Mouse (Mus musculus): ENCODE measurements around the gene Exoc6b. TPM values are rescaled to one million over a fixed set of nuclear protein-coding genes. Genes with fewer than 3 reads are reported as not detected.
A peak's percentile ranks its signal among the peaks of the same experiment; 100 is the strongest.

Exoc6b gene
- polyA plus RNA-seq, 1 experiment from 2014 or later: 31.2 TPM

GRCm38 (mm10) chr6:85074996-85075395, 5.7 kb upstream of the Exoc6b start:
- no peak overlapping the region for H3K9ac ChIP-seq (ENCODE audit: low read length)
- no peaks in the 10 kb centered on the region for H3K36me3 ChIP-seq (ENCODE audit: control insufficient read depth, insufficient read depth, low read length)
- no peak overlapping the region for H3K4me2 ChIP-seq (ENCODE audit: low read depth, low read length)
- H3K4me3 ChIP-seq (replicated peaks; ENCODE audit: low read length): no peak overlapping the region
- no peaks in the 10 kb centered on the region for H3K27me3 ChIP-seq (ENCODE audit: control insufficient read depth, insufficient read depth, low read length)
- H3K27ac ChIP-seq (ENCODE audit: low read length): peak overlapping the region; percentile 57; the same call in 1 of the 2 replicates
- no peaks in the 10 kb centered on the region for H3K4me1 ChIP-seq (ENCODE audit: control insufficient read depth, insufficient read depth, low read length)
- WGBS: 19% methylated on average over 2 of the region's 2 CpGs
- no peak for ATAC-seq (ENCODE audit: insufficient read depth, low FRiP score)
- H3K9me3 ChIP-seq (replicated peaks; ENCODE audit: control insufficient read depth, low read length): no peaks in the 10 kb centered on the region

GRCm38 (mm10) chr6:85068322-85069022, 841 bp downstream of the Exoc6b start:
- WGBS: 3% methylated on average over 17 of the region's 17 CpGs
- H3K4me1 ChIP-seq (ENCODE audit: control insufficient read depth, insufficient read depth, low read length): peaks cover 9% of the 10 kb centered on the region; the same call in 1 of the 2 replicates
- H3K9ac ChIP-seq (ENCODE audit: low read length): peak overlapping the region; percentile 93
- peak overlapping the region; percentile 93 for H3K4me3 ChIP-seq (replicated peaks; ENCODE audit: low read length)
- peak overlapping the region; percentile 92 for H3K4me2 ChIP-seq (ENCODE audit: low read depth, low read length)
- H3K9me3 ChIP-seq (replicated peaks; ENCODE audit: control insufficient read depth, low read length): no peaks in the 10 kb centered on the region
- peak; percentile 16; the same call in 1 of the 2 replicates for ATAC-seq (ENCODE audit: insufficient read depth, low FRiP score)
- H3K27me3 ChIP-seq (ENCODE audit: control insufficient read depth, insufficient read depth, low read length): no peaks in the 10 kb centered on the region
- H3K27ac ChIP-seq (ENCODE audit: low read length): peak overlapping the region; percentile 91
- no peaks in the 10 kb centered on the region for H3K36me3 ChIP-seq (ENCODE audit: control insufficient read depth, insufficient read depth, low read length)

GRCm38 (mm10) chr6:85057641-85058040, 11.7 kb downstream of the Exoc6b start:
- Histone ChIP-seq H3K9me3 (replicated peaks; ENCODE audit: control insufficient read depth, low read length) (no peaks in the 10 kb centered on the region), H3K9ac (ENCODE audit: low read length) (no peak overlapping the region), H3K36me3 (ENCODE audit: control insufficient read depth, insufficient read depth, low read length) (no peaks in the 10 kb centered on the region), H3K4me1 (ENCODE audit: control insufficient read depth, insufficient read depth, low read length) (no peaks in the 10 kb centered on the region), H3K27me3 (ENCODE audit: control insufficient read depth, insufficient read depth, low read length) (no peaks in the 10 kb centered on the region), H3K27ac (ENCODE audit: low read length) (no peak overlapping the region), H3K4me2 (ENCODE audit: low read depth, low read length) (no peak overlapping the region), H3K4me3 (replicated peaks; ENCODE audit: low read length) (no peak overlapping the region)
- 51% methylated on average over 1 of the region's 1 CpGs for WGBS
- no peak for ATAC-seq (ENCODE audit: insufficient read depth, low FRiP score)

- 79% methylated on average over 4 of the region's 4 CpGs for WGBS
- Histone ChIP-seq H3K9ac (ENCODE audit: low read length) (no peak overlapping the region), H3K9me3 (replicated peaks; ENCODE audit: control insufficient read depth, low read length) (no peaks in the 10 kb centered on the region), H3K27ac (ENCODE audit: low read length) (no peak overlapping the region), H3K4me2 (ENCODE audit: low read depth, low read length) (no peak overlapping the region), H3K27me3 (ENCODE audit: control insufficient read depth, insufficient read depth, low read length) (no peaks in the 10 kb centered on the region), H3K4me1 (ENCODE audit: control insufficient read depth, insufficient read depth, low read length) (no peaks in the 10 kb centered on the region), H3K4me3 (replicated peaks; ENCODE audit: low read length) (no peak overlapping the region), H3K36me3 (ENCODE audit: control insufficient read depth, insufficient read depth, low read length) (no peaks in the 10 kb centered on the region)
- no peak for ATAC-seq (ENCODE audit: insufficient read depth, low FRiP score)
Observed at GRCm38 (mm10) chr6:85051109-85051508, 18.2 kb downstream of the Exoc6b start.

GRCm38 (mm10) chr6:85046531-85046930, 22.8 kb downstream of the Exoc6b start:
- Histone ChIP-seq H3K27ac (ENCODE audit: low read length) (no peak overlapping the region), H3K27me3 (ENCODE audit: control insufficient read depth, insufficient read depth, low read length) (no peaks in the 10 kb centered on the region), H3K9ac (ENCODE audit: low read length) (no peak overlapping the region), H3K4me2 (ENCODE audit: low read depth, low read length) (no peak overlapping the region), H3K9me3 (replicated peaks; ENCODE audit: control insufficient read depth, low read length) (no peaks in the 10 kb centered on the region), H3K36me3 (ENCODE audit: control insufficient read depth, insufficient read depth, low read length) (no peaks in the 10 kb centered on the region), H3K4me1 (ENCODE audit: control insufficient read depth, insufficient read depth, low read length) (no peaks in the 10 kb centered on the region), H3K4me3 (replicated peaks; ENCODE audit: low read length) (no peak overlapping the region)
- no peak for ATAC-seq (ENCODE audit: insufficient read depth, low FRiP score)
- WGBS: 78% methylated on average over 3 of the region's 3 CpGs

GRCm38 (mm10) chr6:85044621-85045152, 24.6 kb downstream of the Exoc6b start:
- Histone ChIP-seq H3K4me2 (ENCODE audit: low read depth, low read length) (no peak overlapping the region), H3K4me3 (replicated peaks; ENCODE audit: low read length) (no peak overlapping the region), H3K27ac (ENCODE audit: low read length) (no peak overlapping the region), H3K4me1 (ENCODE audit: control insufficient read depth, insufficient read depth, low read length) (no peaks in the 10 kb centered on the region), H3K9me3 (replicated peaks; ENCODE audit: control insufficient read depth, low read length) (no peaks in the 10 kb centered on the region), H3K27me3 (ENCODE audit: control insufficient read depth, insufficient read depth, low read length) (no peaks in the 10 kb centered on the region), H3K36me3 (ENCODE audit: control insufficient read depth, insufficient read depth, low read length) (no peaks in the 10 kb centered on the region), H3K9ac (ENCODE audit: low read length) (no peak overlapping the region)
- WGBS: 76% methylated on average over 4 of the region's 4 CpGs
- ATAC-seq (ENCODE audit: insufficient read depth, low FRiP score): no peak

- Histone ChIP-seq H3K4me3 (replicated peaks; ENCODE audit: low read length) (no peak overlapping the region), H3K9ac (ENCODE audit: low read length) (no peak overlapping the region), H3K4me1 (ENCODE audit: control insufficient read depth, insufficient read depth, low read length) (no peaks in the 10 kb centered on the region), H3K9me3 (replicated peaks; ENCODE audit: control insufficient read depth, low read length) (no peaks in the 10 kb centered on the region), H3K27me3 (ENCODE audit: control insufficient read depth, insufficient read depth, low read length) (no peaks in the 10 kb centered on the region), H3K36me3 (ENCODE audit: control insufficient read depth, insufficient read depth, low read length) (no peaks in the 10 kb centered on the region), H3K4me2 (ENCODE audit: low read depth, low read length) (no peak overlapping the region), H3K27ac (ENCODE audit: low read length) (no peak overlapping the region)
- ATAC-seq (ENCODE audit: insufficient read depth, low FRiP score): 0 out of 2 replicates have a peak, but pooled peaks have one; percentile 10
- WGBS: 6% methylated on average over 6 of the region's 6 CpGs
Observed at GRCm38 (mm10) chr6:85037677-85038076, 31.6 kb downstream of the Exoc6b start.

GRCm38 (mm10) chr6:85029671-85030070, 39.6 kb downstream of the Exoc6b start:
- H3K4me1 ChIP-seq (ENCODE audit: control insufficient read depth, insufficient read depth, low read length): no peaks in the 10 kb centered on the region
- no peak overlapping the region for H3K9ac ChIP-seq (ENCODE audit: low read length)
- no peak for ATAC-seq (ENCODE audit: insufficient read depth, low FRiP score)
- no peaks in the 10 kb centered on the region for H3K36me3 ChIP-seq (ENCODE audit: control insufficient read depth, insufficient read depth, low read length)
- H3K27me3 ChIP-seq (ENCODE audit: control insufficient read depth, insufficient read depth, low read length): no peaks in the 10 kb centered on the region
- no peak overlapping the region for H3K4me2 ChIP-seq (ENCODE audit: low read depth, low read length)
- no peak overlapping the region for H3K4me3 ChIP-seq (replicated peaks; ENCODE audit: low read length)
- H3K9me3 ChIP-seq (replicated peaks; ENCODE audit: control insufficient read depth, low read length): no peaks in the 10 kb centered on the region
- H3K27ac ChIP-seq (ENCODE audit: low read length): no peak overlapping the region
- 76% methylated on average over 1 of the region's 1 CpGs for WGBS

GRCm38 (mm10) chr6:85024403-85024802, 44.9 kb downstream of the Exoc6b start:
- Histone ChIP-seq H3K27ac (ENCODE audit: low read length) (no peak overlapping the region), H3K27me3 (ENCODE audit: control insufficient read depth, insufficient read depth, low read length) (no peaks in the 10 kb centered on the region), H3K36me3 (ENCODE audit: control insufficient read depth, insufficient read depth, low read length) (no peaks in the 10 kb centered on the region), H3K4me1 (ENCODE audit: control insufficient read depth, insufficient read depth, low read length) (no peaks in the 10 kb centered on the region), H3K9ac (ENCODE audit: low read length) (no peak overlapping the region), H3K4me3 (replicated peaks; ENCODE audit: low read length) (no peak overlapping the region), H3K9me3 (replicated peaks; ENCODE audit: control insufficient read depth, low read length) (no peaks in the 10 kb centered on the region), H3K4me2 (ENCODE audit: low read depth, low read length) (no peak overlapping the region)
- ATAC-seq (ENCODE audit: insufficient read depth, low FRiP score): no peak

Measured in stomach, embryonic 16.5 days (tissue).